Mouse (Mus musculus) heart, postnatal 0 days (tissue): ENCODE data around the gene Plekhh1. TPM values are rescaled to one million over a fixed set of nuclear protein-coding genes. Genes with fewer than 3 reads are reported as not detected.

Experiments
- ATAC-seq: fragments of 200-750 bp; cut with Nextera tagmentation; 2 replicates; pipeline ENCODE4 v1.8.0; 2017; ENCODE audit warnings: low read depth, moderate number of reproducible peaks, moderate library complexity; ENCODE audit not compliant: insufficient read depth
- DNase-seq: peaks from one replicate; pipeline ENCODE4 v3.0.0-alpha.2; 2016; ENCODE audit warnings: low spot score
- H3K27ac ChIP-seq: fragments of 300-500 bp; sonication (generic); 2 replicates; pipeline ENCODE4 v1.5.1; 2014; ENCODE audit warnings: low read depth, mild to moderate bottlenecking
- H3K27me3 ChIP-seq: fragments of 300-500 bp; sonication (generic); 2 replicates; pipeline ENCODE4 v1.6.1; 2014; ENCODE audit warnings: low read length, mixed read lengths; ENCODE audit not compliant: control insufficient read depth, insufficient read depth
- H3K36me3 ChIP-seq: fragments of 300-500 bp; sonication (generic); replicated peaks from 2 replicates; pipeline ENCODE4 v1.6.1; 2014; ENCODE audit warnings: low read length, mixed read lengths; ENCODE audit not compliant: control insufficient read depth, insufficient read depth
- H3K4me1 ChIP-seq: fragments of 300-500 bp; sonication (generic); 2 replicates; pipeline ENCODE4 v1.6.1; 2014; ENCODE audit warnings: antibody characterized with exemption; ENCODE audit not compliant: control insufficient read depth, insufficient read depth
- H3K4me2 ChIP-seq: fragments of 300-500 bp; sonication (generic); 2 replicates; pipeline ENCODE4 v1.6.1; 2014; ENCODE audit warnings: low read depth, mild to moderate bottlenecking, low read length, moderate library complexity
- H3K4me3 ChIP-seq: fragments of 300-500 bp; sonication (generic); 2 replicates; pipeline ENCODE4 v1.5.1; 2014; ENCODE audit warnings: low read depth, low read length
- H3K9ac ChIP-seq: fragments of 300-500 bp; sonication (generic); replicated peaks from 2 replicates; pipeline ENCODE4 v1.6.1; 2014; ENCODE audit warnings: low read depth, low read length, mixed read lengths
- H3K9me3 ChIP-seq: fragments of 300-500 bp; sonication (generic); replicated peaks from 2 replicates; pipeline ENCODE4 v1.6.1; 2016; ENCODE audit warnings: low read length; ENCODE audit not compliant: control insufficient read depth
- CTCF ChIP-seq: IDR thresholded peaks from 2 replicates; pipeline ENCODE4 v1.5.1; 2016; ENCODE audit warnings: antibody characterized with exemption, control low read depth, low read depth
- EP300 ChIP-seq: IDR thresholded peaks from 2 replicates; pipeline ENCODE4 v1.6.1; 2016; ENCODE audit warnings: antibody characterized with exemption, low read depth
- WGBS: fragments of 180-500 bp; shearing (Covaris S2); extraction: QIAGEN DNeasy Blood & Tissue Kit; methylation state at CpG from one replicate; pipeline ENCODE4 v1.1.7; 2014; 5-methylcytosine and 5-hydroxymethylcytosine counted together
- polyA plus RNA-seq: library from polyadenylated mRNA; unstranded; fragments of >200 nt; fragmentation: Nextera tagmentation; extraction: Ambion mirVana; gene quantifications from 2 replicates; pipeline ENCODE4 v1.2.1, GENCODE M21; 2015
- total RNA-seq: library from RNA; depleted of rRNA; stranded (reverse); fragments of >200 nt; gene quantifications from 2 replicates; pipeline ENCODE4 v1.2.3, GENCODE M21; 2014; ENCODE audit warnings: low replicate concordance

Gene Plekhh1
- total and polyA plus RNA-seq, 2 experiments from 2014 or later = 4.0 to 15.0 TPM

GRCm38 (mm10) chr12:79002406-79002805, 26.6 kb upstream of the Plekhh1 start:
- Histone ChIP-seq H3K9ac (no peak overlapping the region), H3K36me3 (no peaks in the 10 kb centered on the region), H3K27ac (no peak overlapping the region), H3K9me3 (no peaks in the 10 kb centered on the region), H3K27me3 (peaks cover 13% of the 10 kb centered on the region; the same call in 1 of the 2 replicates), H3K4me1 (no peaks in the 10 kb centered on the region), H3K4me2 (no peak overlapping the region), H3K4me3 (no peak overlapping the region)
- WGBS = 79% methylated on average over 5 of the region's 5 CpGs
- no peak for ATAC-seq
- no peak for DNase-seq
- TF ChIP-seq CTCF (no peak), EP300 (no peak)

- no peak for DNase-seq
- TF ChIP-seq EP300 (no peak), CTCF (no peak)
- Histone ChIP-seq H3K9ac (no peak overlapping the region), H3K36me3 (no peaks in the 10 kb centered on the region), H3K4me3 (no peak overlapping the region), H3K27me3 (peaks cover 13% of the 10 kb centered on the region; the same call in 1 of the 2 replicates), H3K4me2 (no peak overlapping the region), H3K27ac (no peak overlapping the region), H3K4me1 (no peaks in the 10 kb centered on the region), H3K9me3 (no peaks in the 10 kb centered on the region)
- no peak for ATAC-seq
- WGBS = 74% methylated on average over 3 of the region's 3 CpGs
Observed at GRCm38 (mm10) chr12:79002978-79003377, 26.0 kb upstream of the Plekhh1 start.

GRCm38 (mm10) chr12:79005456-79005855, 23.5 kb upstream of the Plekhh1 start:
- no peak overlapping the region for H3K27ac ChIP-seq
- no peak for TF ChIP-seq EP300
- TF ChIP-seq CTCF = no peak
- DNase-seq = no peak
- peaks cover 13% of the 10 kb centered on the region; the same call in 1 of the 2 replicates for H3K27me3 ChIP-seq
- WGBS = 79% methylated on average over 5 of the region's 5 CpGs
- H3K4me3 ChIP-seq = no peak overlapping the region
- no peak overlapping the region for H3K4me2 ChIP-seq
- no peak overlapping the region for H3K9ac ChIP-seq
- H3K4me1 ChIP-seq = no peaks in the 10 kb centered on the region
- no peaks in the 10 kb centered on the region for H3K36me3 ChIP-seq
- ATAC-seq = no peak
- no peaks in the 10 kb centered on the region for H3K9me3 ChIP-seq

- Histone ChIP-seq H3K27ac (no peak overlapping the region), H3K4me2 (peak overlapping the region; percentile 89), H3K36me3 (no peaks in the 10 kb centered on the region), H3K9ac (no peak overlapping the region; the same call in 1 of the 2 replicates), H3K4me1 (no peaks in the 10 kb centered on the region), H3K9me3 (no peaks in the 10 kb centered on the region), H3K4me3 (peak overlapping the region; percentile 92), H3K27me3 (peaks cover 9% of the 10 kb centered on the region; the same call in 1 of the 2 replicates)
- 38% methylated on average over 9 of the region's 9 CpGs for WGBS
- TF ChIP-seq CTCF (no peak), EP300 (no peak)
- no peak for DNase-seq
- ATAC-seq = no peak
Observed at GRCm38 (mm10) chr12:79006076-79006475, 22.9 kb upstream of the Plekhh1 start.

GRCm38 (mm10) chr12:79006478-79007125, 22.4 kb upstream of the Plekhh1 start:
- Histone ChIP-seq H3K27ac (no peak overlapping the region), H3K27me3 (peaks cover 9% of the 10 kb centered on the region; the same call in 1 of the 2 replicates), H3K4me1 (no peaks in the 10 kb centered on the region), H3K4me2 (peak overlapping the region; percentile 89), H3K9me3 (no peaks in the 10 kb centered on the region), H3K9ac (peak overlapping the region; percentile 77), H3K4me3 (peak overlapping the region; percentile 92), H3K36me3 (no peaks in the 10 kb centered on the region)
- ATAC-seq = peak; percentile 55; the same call in 1 of the 2 replicates
- no peak for DNase-seq
- WGBS = under 1% methylated on average over 41 of the region's 53 CpGs
- TF ChIP-seq CTCF = peak; percentile 56
- no peak for TF ChIP-seq EP300
